Mouse (Mus musculus) embryonic facial prominence, embryonic 12.5 days (tissue): Measurements from ENCODE around the gene Slc38a7. TPM values are rescaled to one million over a fixed set of nuclear protein-coding genes. Genes with fewer than 3 reads are reported as not detected.
"Not testable (repeated sequence)": the region's sequence is repeated elsewhere in the genome, so short reads cannot be mapped to it uniquely, and the experiment has no call there.

Experiments
- ATAC-seq: fragments of 200-750 bp; cut with Nextera tagmentation; 2 replicates; pipeline ENCODE4 v1.8.0; 2017; ENCODE audit not compliant: insufficient number of reproducible peaks, insufficient read depth, low FRiP score, low TSS enrichment
- H3K27ac ChIP-seq: fragments of 300-500 bp; sonication (generic); 2 replicates; pipeline ENCODE4 v1.5.1; 2016; ENCODE audit warnings: mild to moderate bottlenecking
- H3K27me3 ChIP-seq: fragments of 300-500 bp; sonication (generic); 2 replicates; pipeline ENCODE4 v1.6.1; 2016; ENCODE audit warnings: mild to moderate bottlenecking, moderate library complexity
- H3K36me3 ChIP-seq: fragments of 300-500 bp; sonication (generic); 2 replicates; pipeline ENCODE4 v1.6.1; 2016; ENCODE audit warnings: mild to moderate bottlenecking
- H3K4me1 ChIP-seq: fragments of 300-500 bp; sonication (generic); 2 replicates; pipeline ENCODE4 v1.6.1; 2016
- H3K4me2 ChIP-seq: fragments of 300-500 bp; sonication (generic); replicated peaks from 2 replicates; pipeline ENCODE4 v1.6.1; 2016; ENCODE audit warnings: mild to moderate bottlenecking, moderate library complexity
- H3K4me3 ChIP-seq: fragments of 300-500 bp; sonication (generic); 2 replicates; pipeline ENCODE4 v1.5.1; 2016; ENCODE audit warnings: mild to moderate bottlenecking
- H3K9ac ChIP-seq: fragments of 300-500 bp; sonication (generic); 2 replicates; pipeline ENCODE4 v1.6.1; 2016; ENCODE audit warnings: mild to moderate bottlenecking, moderate library complexity
- H3K9me3 ChIP-seq: fragments of 300-500 bp; sonication (generic); 2 replicates; pipeline ENCODE4 v1.6.1; 2016; ENCODE audit warnings: mild to moderate bottlenecking, moderate library complexity
- WGBS: fragments of 180-500 bp; shearing (Covaris S2); methylation state at CpG from one replicate; pipeline ENCODE4 v1.1.7; 2016; 5-methylcytosine and 5-hydroxymethylcytosine counted together
- polyA plus RNA-seq: library from polyadenylated mRNA; unstranded; fragments of >200 nt; fragmentation: Nextera tagmentation; extraction: Ambion mirVana; gene quantifications from 2 replicates; pipeline ENCODE4 v1.2.1, GENCODE M21; 2016

The Slc38a7 gene
- polyA plus RNA-seq, 1 experiment from 2014 or later = 16.7 TPM

GRCm38 (mm10) chr8:95848061-95848551, 5.2 kb downstream of the Slc38a7 start:
- H3K4me2 ChIP-seq = no peak overlapping the region
- no peak for ATAC-seq
- H3K36me3 ChIP-seq = peaks cover 28% of the 10 kb centered on the region
- H3K27ac ChIP-seq = no peak overlapping the region
- H3K9ac ChIP-seq = no peak overlapping the region
- H3K9me3 ChIP-seq = no peaks in the 10 kb centered on the region
- no peaks in the 10 kb centered on the region for H3K27me3 ChIP-seq
- no peak overlapping the region for H3K4me3 ChIP-seq
- peaks cover 8% of the 10 kb centered on the region for H3K4me1 ChIP-seq
- 83% methylated on average over 24 of the region's 24 CpGs for WGBS

GRCm38 (mm10) chr8:95845026-95845425, 8.3 kb downstream of the Slc38a7 start:
- Histone ChIP-seq H3K9me3 (no peaks in the 10 kb centered on the region), H3K4me2 (no peak overlapping the region), H3K27me3 (no peaks in the 10 kb centered on the region), H3K36me3 (peaks cover 47% of the 10 kb centered on the region), H3K9ac (no peak overlapping the region), H3K27ac (no peak overlapping the region), H3K4me1 (no peaks in the 10 kb centered on the region), H3K4me3 (no peak overlapping the region)
- 92% methylated on average over 7 of the region's 7 CpGs for WGBS
- ATAC-seq = no peak

- Histone ChIP-seq H3K9me3 (no peaks in the 10 kb centered on the region), H3K4me3 (no peak overlapping the region), H3K4me1 (no peaks in the 10 kb centered on the region), H3K36me3 (peaks cover 51% of the 10 kb centered on the region), H3K27me3 (no peaks in the 10 kb centered on the region), H3K27ac (no peak overlapping the region), H3K4me2 (no peak overlapping the region), H3K9ac (no peak overlapping the region)
- WGBS = 95% methylated on average over 6 of the region's 6 CpGs
- ATAC-seq = no peak
These were observed 9.4 kb downstream of the Slc38a7 start for GRCm38 (mm10) chr8:95843968-95844367.

- Histone ChIP-seq H3K4me1 (no peaks in the 10 kb centered on the region), H3K4me3 (no peak overlapping the region), H3K27me3 (no peaks in the 10 kb centered on the region), H3K36me3 (peaks cover 44% of the 10 kb centered on the region), H3K9me3 (no peaks in the 10 kb centered on the region), H3K27ac (no peak overlapping the region), H3K9ac (no peak overlapping the region), H3K4me2 (no peak overlapping the region)
- 93% methylated on average over 15 of the region's 15 CpGs for WGBS
- ATAC-seq = no peak
These were observed 11.9 kb downstream of the Slc38a7 start for GRCm38 (mm10) chr8:95841436-95841835.

- H3K27ac ChIP-seq = no peak overlapping the region
- H3K9ac ChIP-seq = no peak overlapping the region
- no peak for ATAC-seq
- no peaks in the 10 kb centered on the region for H3K27me3 ChIP-seq
- peaks cover 35% of the 10 kb centered on the region for H3K36me3 ChIP-seq
- H3K9me3 ChIP-seq = no peaks in the 10 kb centered on the region
- no peak overlapping the region for H3K4me2 ChIP-seq
- no peak overlapping the region for H3K4me3 ChIP-seq
- H3K4me1 ChIP-seq = no peaks in the 10 kb centered on the region
- 94% methylated on average over 4 of the region's 4 CpGs for WGBS
These were observed 14.1 kb downstream of the Slc38a7 start for GRCm38 (mm10) chr8:95839289-95839688.

GRCm38 (mm10) chr8:95837266-95837665, 16.1 kb downstream of the Slc38a7 start:
- no peak for ATAC-seq
- Histone ChIP-seq H3K4me3 (no peak overlapping the region), H3K9me3 (no peaks in the 10 kb centered on the region), H3K36me3 (peaks cover 18% of the 10 kb centered on the region; the same call in 1 of the 2 replicates), H3K4me1 (peaks cover 12% of the 10 kb centered on the region), H3K27ac (no peak overlapping the region), H3K9ac (no peak overlapping the region), H3K4me2 (no peak overlapping the region), H3K27me3 (no peaks in the 10 kb centered on the region)
- WGBS = 90% methylated on average over 10 of the region's 10 CpGs

GRCm38 (mm10) chr8:95835891-95836290, 17.4 kb downstream of the Slc38a7 start:
- WGBS = 72% methylated on average over 4 of the region's 4 CpGs
- no peak for ATAC-seq

GRCm38 (mm10) chr8:95833435-95833984, 19.8 kb downstream of the Slc38a7 start:
- peaks cover 12% of the 10 kb centered on the region for H3K4me1 ChIP-seq
- H3K4me3 ChIP-seq = peak overlapping the region; percentile 39
- H3K36me3 ChIP-seq = no peaks in the 10 kb centered on the region; the same call in 1 of the 2 replicates
- peak overlapping the region; percentile 42; the same call in 1 of the 2 replicates for H3K9ac ChIP-seq
- peak overlapping the region; percentile 54 for H3K4me2 ChIP-seq
- no peaks in the 10 kb centered on the region for H3K9me3 ChIP-seq
- ATAC-seq = peak; percentile 49; the same call in 1 of the 2 replicates
- WGBS = 1% methylated on average over 16 of the region's 16 CpGs
- H3K27ac ChIP-seq = no peak overlapping the region
- H3K27me3 ChIP-seq = no peaks in the 10 kb centered on the region

More at GRCm38 (mm10) chr8:95835891-95836290, 17.4 kb downstream of the Slc38a7 start:
- H3K9ac ChIP-seq = no peak overlapping the region
- H3K4me3 ChIP-seq = no peak overlapping the region
- H3K27me3 ChIP-seq = no peaks in the 10 kb centered on the region
- H3K4me1 ChIP-seq = peaks cover 12% of the 10 kb centered on the region
- H3K27ac ChIP-seq = no peak overlapping the region
- no peak overlapping the region for H3K4me2 ChIP-seq
- H3K9me3 ChIP-seq = no peaks in the 10 kb centered on the region
- peaks cover 6% of the 10 kb centered on the region; the same call in 1 of the 2 replicates for H3K36me3 ChIP-seq

- 0 out of 2 replicates have a peak, but pooled peaks have one; percentile 57 for ATAC-seq
- H3K27me3 ChIP-seq = no peaks in the 10 kb centered on the region
- H3K9ac ChIP-seq = 0 out of 2 replicates have a peak overlapping the region, but pooled peaks have one; percentile 42
- peak overlapping the region; percentile 54 for H3K4me2 ChIP-seq
- H3K27ac ChIP-seq = no peak overlapping the region
- peaks cover 12% of the 10 kb centered on the region for H3K4me1 ChIP-seq
- H3K36me3 ChIP-seq = no peaks in the 10 kb centered on the region; the same call in 1 of the 2 replicates
- WGBS = 15% methylated on average over 16 of the region's 16 CpGs
- H3K9me3 ChIP-seq = no peaks in the 10 kb centered on the region
- peak overlapping the region; percentile 39 for H3K4me3 ChIP-seq
These were observed 20.5 kb downstream of the Slc38a7 start for GRCm38 (mm10) chr8:95832603-95833434.

GRCm38 (mm10) chr8:95830144-95830543, 23.2 kb downstream of the Slc38a7 start:
- no peak overlapping the region for H3K4me3 ChIP-seq
- no peak overlapping the region for H3K9ac ChIP-seq
- H3K27me3 ChIP-seq = no peaks in the 10 kb centered on the region
- H3K9me3 ChIP-seq = no peaks in the 10 kb centered on the region
- no peaks in the 10 kb centered on the region for H3K36me3 ChIP-seq
- H3K4me1 ChIP-seq = peaks cover 12% of the 10 kb centered on the region
- no peak overlapping the region for H3K27ac ChIP-seq
- H3K4me2 ChIP-seq = no peak overlapping the region
- ATAC-seq = no peak
- WGBS = 74% methylated on average over 3 of the region's 3 CpGs

- H3K27ac ChIP-seq, H3K36me3 ChIP-seq, H3K4me1 ChIP-seq, H3K9me3 ChIP-seq, H3K4me2 ChIP-seq, ATAC-seq, H3K4me3 ChIP-seq, H3K27me3 ChIP-seq, H3K9ac ChIP-seq: not testable (repeated sequence)
- 55% methylated on average over 25 of the region's 25 CpGs for WGBS
These were observed 28.2 kb downstream of the Slc38a7 start, which contains the start of gene Sap18b for GRCm38 (mm10) chr8:95825162-95825561. TSS of gene Sap18b (plus strand) at chr8:95825346.

GRCm38 (mm10) chr8:95822699-95823098, 30.6 kb downstream of the Slc38a7 start:
- Histone ChIP-seq H3K36me3 (no peaks in the 10 kb centered on the region), H3K9me3 (no peaks in the 10 kb centered on the region), H3K27ac (no peak overlapping the region), H3K9ac (no peak overlapping the region), H3K27me3 (no peaks in the 10 kb centered on the region), H3K4me2 (no peak overlapping the region), H3K4me1 (no peaks in the 10 kb centered on the region), H3K4me3 (no peak overlapping the region)
- ATAC-seq = no peak
- WGBS = 72% methylated on average over 3 of the region's 3 CpGs
